Mouse (Mus musculus) ES-Bruce4 (cell line): ENCODE data around the gene Cdkl4. TPM values are rescaled to one million over a fixed set of nuclear protein-coding genes. Genes with fewer than 3 reads are reported as not detected.

ENCODE experiments used
- H3K27ac ChIP-seq: 2 replicates; pipeline ENCODE4 v1.5.1; 2012; ENCODE audit warnings: low read length, inconsistent platforms; ENCODE audit not compliant: insufficient read depth
- H3K27me3 ChIP-seq: 2 replicates; pipeline ENCODE4 v1.6.1; 2012; ENCODE audit warnings: mild to moderate bottlenecking, low read length, inconsistent platforms; ENCODE audit not compliant: control insufficient read depth, poor library complexity, insufficient read depth, severe bottlenecking
- H3K36me3 ChIP-seq: 2 replicates; pipeline ENCODE4 v1.6.1; 2012; ENCODE audit warnings: inconsistent platforms, mild to moderate bottlenecking, low read length, moderate library complexity; ENCODE audit not compliant: control insufficient read depth, poor library complexity, insufficient read depth, severe bottlenecking
- H3K4me1 ChIP-seq: one replicate; pipeline ENCODE4 v1.8.1; 2011; ENCODE audit warnings: low read length; ENCODE audit not compliant: control insufficient read depth, insufficient read depth
- H3K4me3 ChIP-seq: 2 replicates; pipeline ENCODE4 v1.5.1; 2011; ENCODE audit warnings: low read depth, mild to moderate bottlenecking, low read length
- H3K9ac ChIP-seq: 2 replicates; pipeline ENCODE4 v1.6.1; 2012; ENCODE audit warnings: low read depth, mild to moderate bottlenecking, inconsistent platforms; ENCODE audit not compliant: poor library complexity, severe bottlenecking
- H3K9me3 ChIP-seq: replicated peaks from 2 replicates; pipeline ENCODE4 v1.6.1; 2012; ENCODE audit warnings: mild to moderate bottlenecking, low read length, inconsistent platforms; ENCODE audit not compliant: control insufficient read depth, poor library complexity, insufficient read depth, severe bottlenecking
- CTCF ChIP-seq: IDR thresholded peaks from one replicate; pipeline ENCODE4 v1.8.1; 2011; ENCODE audit warnings: low read depth, low read length
- EP300 ChIP-seq: IDR thresholded peaks from 2 replicates; pipeline ENCODE4 v1.6.1; 2011; ENCODE audit warnings: low read depth, low read length; ENCODE audit not compliant: insufficient read depth
- POLR2A ChIP-seq: IDR thresholded peaks from one replicate; pipeline ENCODE4 v1.8.1; 2011; ENCODE audit warnings: low read length; ENCODE audit not compliant: insufficient read depth
- polyA plus RNA-seq: library from polyadenylated mRNA; stranded (reverse); fragments of >200 nt; gene quantifications from 2 replicates; pipeline ENCODE4 v1.2.4, GENCODE M21; 2011; ENCODE audit warnings: low read depth; ENCODE audit not compliant: missing spikeins, insufficient read depth, insufficient read length

Cdkl4 gene
- polyA plus RNA-seq, 1 experiment, result 0.78 TPM

DNA sequence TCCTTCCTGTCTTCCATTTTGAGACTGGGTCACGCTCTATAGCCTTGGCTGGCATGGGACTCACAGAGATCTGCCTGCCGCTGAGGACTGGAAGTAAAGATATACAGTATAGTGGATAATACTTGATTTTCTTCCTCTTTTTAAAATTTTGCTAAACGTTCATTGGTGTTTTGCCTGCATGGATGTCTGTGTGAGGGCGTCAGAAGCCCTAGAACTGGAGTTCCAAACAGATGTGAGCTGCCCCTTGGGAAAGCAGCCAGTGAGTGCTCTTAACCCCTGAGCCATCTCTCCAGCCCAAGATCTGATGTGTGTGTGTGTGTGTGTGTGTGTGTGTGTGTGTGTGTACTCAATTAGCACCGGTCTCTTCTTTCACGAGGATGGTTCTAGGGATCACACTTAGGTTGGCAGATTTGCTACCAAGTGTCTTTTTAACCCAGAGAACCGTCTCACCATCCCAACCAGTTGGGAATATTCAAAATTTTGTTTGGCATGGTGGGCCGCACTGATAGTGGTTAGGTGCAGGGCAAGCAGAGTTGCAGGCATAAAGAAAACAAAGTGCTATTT lies 80.9 kb downstream of the Cdkl4 start:
- no peaks in the 10 kb centered on the region for H3K36me3 ChIP-seq
- H3K9me3 ChIP-seq, result no peaks in the 10 kb centered on the region
- H3K27me3 ChIP-seq, result no peaks in the 10 kb centered on the region
- TF ChIP-seq EP300, result no peak
- TF ChIP-seq POLR2A, result no peak
- no peak for TF ChIP-seq CTCF
- H3K9ac ChIP-seq, result peak overlapping the region; percentile 59
- peak overlapping the region; percentile 51 for H3K4me3 ChIP-seq
- H3K4me1 ChIP-seq, result peaks cover 2% of the 10 kb centered on the region
- H3K27ac ChIP-seq, result peak overlapping the region; percentile 98

DNA sequence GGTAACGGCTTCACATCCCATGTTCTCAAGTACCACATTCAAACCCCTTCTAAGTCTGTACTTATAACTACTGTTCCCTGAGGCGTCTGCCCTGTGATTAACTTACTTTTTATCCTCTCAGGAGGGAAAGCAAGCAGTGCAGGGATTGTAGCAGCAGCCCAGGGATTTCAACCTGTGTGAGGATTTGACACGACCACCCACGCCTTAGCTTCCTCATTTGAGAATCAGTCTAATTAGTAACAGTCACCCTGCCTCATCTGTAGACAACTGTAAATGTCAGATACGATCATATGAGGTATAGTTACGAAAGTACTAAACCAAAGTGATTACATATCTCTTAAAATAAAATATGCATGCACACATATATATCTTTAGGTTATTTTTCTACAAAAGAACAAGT lies 81.4 kb downstream of the Cdkl4 start:
- Histone ChIP-seq H3K9ac (peak overlapping the region; percentile 59), H3K4me3 (no peak overlapping the region), H3K36me3 (no peaks in the 10 kb centered on the region), H3K9me3 (no peaks in the 10 kb centered on the region), H3K4me1 (peaks cover 2% of the 10 kb centered on the region), H3K27ac (peak overlapping the region; percentile 98), H3K27me3 (no peaks in the 10 kb centered on the region)
- no peak for TF ChIP-seq EP300
- TF ChIP-seq CTCF, result no peak

DNA sequence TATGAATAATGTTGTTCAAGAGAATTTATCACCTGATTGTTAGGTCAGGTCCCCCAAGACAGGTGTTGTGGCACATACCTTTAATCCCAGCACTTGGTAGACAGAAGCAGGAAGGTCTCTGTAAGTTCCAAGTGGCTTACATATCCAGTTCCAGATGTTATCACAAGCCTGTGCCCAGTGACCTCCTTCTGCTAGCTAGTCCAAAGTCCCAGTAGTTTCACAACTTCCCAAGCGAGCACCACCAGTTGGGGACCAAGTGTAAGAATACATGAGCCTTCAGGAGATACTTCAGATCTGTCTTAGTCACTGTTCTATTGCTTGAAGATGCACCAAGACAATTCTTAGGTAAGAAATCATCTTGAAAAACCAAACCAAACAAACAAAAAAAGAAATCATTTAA lies 83.7 kb downstream of the Cdkl4 start:
- Histone ChIP-seq H3K9me3 (no peaks in the 10 kb centered on the region), H3K9ac (no peak overlapping the region), H3K4me1 (peaks cover 4% of the 10 kb centered on the region), H3K27ac (no peak overlapping the region), H3K4me3 (no peak overlapping the region), H3K36me3 (no peaks in the 10 kb centered on the region), H3K27me3 (no peaks in the 10 kb centered on the region)
- TF ChIP-seq POLR2A (no peak), CTCF (no peak), EP300 (no peak)

DNA sequence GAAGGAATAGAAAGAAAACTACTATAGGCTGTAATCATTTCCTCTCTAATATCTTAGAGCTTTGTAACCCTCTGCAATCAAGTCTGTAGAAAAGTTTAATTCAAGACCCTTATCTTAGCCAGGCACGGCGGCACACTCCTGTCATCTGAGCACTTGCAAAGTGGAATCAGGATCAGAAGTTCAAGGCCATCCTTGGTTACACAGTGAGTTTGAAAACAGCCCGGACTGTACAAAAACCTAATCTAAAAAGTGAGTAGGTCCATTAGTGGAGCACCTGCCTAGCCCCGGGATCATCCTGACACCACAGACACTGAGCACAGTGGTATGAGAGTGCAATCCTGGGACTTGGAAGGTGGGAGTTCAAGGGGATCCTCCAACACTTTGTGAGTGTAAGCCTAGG lies 84.8 kb downstream of the Cdkl4 start:
- Histone ChIP-seq H3K27ac (no peak overlapping the region), H3K36me3 (no peaks in the 10 kb centered on the region), H3K27me3 (no peaks in the 10 kb centered on the region), H3K9me3 (no peaks in the 10 kb centered on the region), H3K9ac (no peak overlapping the region), H3K4me1 (peaks cover 2% of the 10 kb centered on the region), H3K4me3 (no peak overlapping the region)
- TF ChIP-seq POLR2A (no peak), CTCF (no peak)

DNA sequence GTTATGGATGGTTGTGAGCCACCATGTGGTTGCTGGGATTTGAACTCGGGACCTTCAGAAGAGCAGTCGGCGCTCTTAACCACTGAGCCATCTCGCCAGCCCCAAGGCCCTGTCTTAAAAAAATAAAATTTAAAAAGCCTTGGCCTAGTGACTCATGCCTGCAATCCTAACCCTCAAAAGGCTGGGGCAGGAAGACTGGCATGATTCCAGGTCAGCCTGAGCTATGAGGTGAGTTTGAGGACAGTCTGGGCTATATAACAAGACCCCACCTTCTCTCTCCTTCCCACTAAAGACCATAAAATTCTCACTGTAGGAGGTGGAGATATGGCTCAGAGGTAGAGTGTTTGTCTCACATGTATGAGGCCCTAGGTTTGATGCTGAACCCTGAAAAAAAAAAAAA lies 85.3 kb downstream of the Cdkl4 start:
- Histone ChIP-seq H3K9me3 (no peaks in the 10 kb centered on the region), H3K4me3 (no peak overlapping the region), H3K4me1 (peaks cover 2% of the 10 kb centered on the region), H3K27ac (no peak overlapping the region), H3K36me3 (no peaks in the 10 kb centered on the region), H3K27me3 (no peaks in the 10 kb centered on the region), H3K9ac (no peak overlapping the region)
- TF ChIP-seq POLR2A, result no peak
- no peak for TF ChIP-seq CTCF
- no peak for TF ChIP-seq EP300

DNA sequence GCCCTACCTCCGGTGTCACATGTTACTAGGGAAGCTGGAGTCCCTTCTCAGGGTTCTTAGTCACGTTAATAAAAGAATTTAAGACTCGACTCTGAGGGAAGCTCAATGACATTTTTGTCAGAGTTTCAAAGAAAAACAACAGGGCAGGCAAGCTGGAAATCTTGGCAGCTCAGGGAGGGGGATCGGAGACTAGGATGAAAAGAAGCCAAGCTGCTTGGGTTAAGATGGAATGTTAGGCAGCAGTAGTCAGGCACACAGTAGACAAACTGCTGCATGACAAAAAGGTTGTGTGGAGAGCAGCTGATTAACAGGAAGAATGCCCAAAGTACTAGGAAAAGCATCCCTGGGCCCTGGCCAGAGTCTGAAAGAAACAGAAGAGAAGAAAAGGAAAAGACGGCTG lies 87.4 kb downstream of the Cdkl4 start:
- no peak for TF ChIP-seq CTCF
- TF ChIP-seq POLR2A, result no peak
- Histone ChIP-seq H3K27me3 (no peaks in the 10 kb centered on the region), H3K4me1 (peaks cover 2% of the 10 kb centered on the region), H3K27ac (no peak overlapping the region), H3K9me3 (no peaks in the 10 kb centered on the region), H3K36me3 (no peaks in the 10 kb centered on the region), H3K4me3 (no peak overlapping the region), H3K9ac (no peak overlapping the region)
